Mouse (Mus musculus): ENCODE data around the gene Kcnj9. TPM values are rescaled to one million over a fixed set of nuclear protein-coding genes. Genes with fewer than 3 reads are reported as not detected.
A peak's percentile ranks its signal among the peaks of the same experiment; 100 is the strongest.

Gene Kcnj9
- total and polyA plus RNA-seq, 2 experiments from 2014 or later: not detected

DNA sequence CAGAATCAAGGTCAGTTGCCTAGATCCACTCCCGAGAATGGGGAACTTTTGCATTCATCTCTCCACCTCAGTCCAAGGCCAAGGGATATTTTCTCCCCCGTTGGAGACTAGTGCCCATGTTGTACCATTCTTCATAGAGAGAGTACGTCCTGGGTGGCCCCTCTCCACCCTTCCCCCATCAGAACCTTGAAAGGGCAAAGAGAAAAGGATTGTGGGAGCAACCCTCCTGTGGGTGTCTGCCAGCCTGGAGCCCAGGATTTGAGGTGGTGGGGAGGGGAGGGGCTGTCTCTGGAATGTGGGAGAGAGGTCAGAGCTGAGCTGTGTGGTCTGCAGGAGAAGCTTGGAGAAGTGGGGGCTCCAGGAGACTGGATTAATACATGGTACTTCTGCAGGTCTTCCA lies 14.8 kb upstream of the Kcnj9 start:
- peaks cover 28% of the 10 kb centered on the region for H3K27me3 ChIP-seq (ENCODE audit: control insufficient read depth, insufficient read depth, low read length)
- H3K9me3 ChIP-seq (replicated peaks; ENCODE audit: control insufficient read depth, low read length): no peaks in the 10 kb centered on the region
- no peak overlapping the region for H3K4me3 ChIP-seq (ENCODE audit: low read depth, low read length)
- TF ChIP-seq EP300 (IDR thresholded peaks at IDR 0.05; ENCODE audit: low read depth) (no peak), CTCF (IDR thresholded peaks at IDR 0.05; ENCODE audit: low read depth) (no peak)
- ATAC-seq (ENCODE audit: insufficient read depth, low read depth) (no peak), DNase-seq (ENCODE audit: low spot score) (no peak)
- H3K9ac ChIP-seq (replicated peaks; ENCODE audit: low read depth, low read length): no peak overlapping the region
- WGBS: 47% methylated on average over 3 of the region's 3 CpGs
- H3K4me1 ChIP-seq (ENCODE audit: control insufficient read depth, insufficient read depth): peaks cover 8% of the 10 kb centered on the region
- no peak overlapping the region for H3K4me2 ChIP-seq (ENCODE audit: low read depth, low read length)
- no peak overlapping the region for H3K27ac ChIP-seq (ENCODE audit: low read depth)
- no peaks in the 10 kb centered on the region for H3K36me3 ChIP-seq (replicated peaks; ENCODE audit: control insufficient read depth, insufficient read depth, low read length)

DNA sequence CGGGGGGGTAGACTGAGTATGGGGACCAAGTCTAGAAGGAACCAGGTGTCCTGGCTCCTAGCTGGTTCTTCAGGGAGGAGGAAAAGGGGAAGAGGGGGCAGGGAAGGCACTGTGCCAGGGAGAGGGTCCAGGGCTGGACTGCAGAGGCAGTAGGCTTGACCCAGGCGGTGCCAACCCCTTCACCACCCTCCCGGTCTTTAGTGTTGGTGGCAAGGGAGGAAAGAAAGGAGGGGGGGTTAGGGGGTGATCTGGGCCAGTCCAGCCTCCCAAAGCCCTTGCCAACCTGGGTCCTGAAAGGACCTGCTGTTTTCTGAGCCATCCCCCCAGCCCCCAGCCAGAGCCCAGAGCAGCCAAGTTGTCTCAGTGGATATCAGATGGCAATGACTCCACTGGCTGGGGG lies 13.6 kb upstream of the Kcnj9 start:
- Histone ChIP-seq H3K36me3 (replicated peaks; ENCODE audit: control insufficient read depth, insufficient read depth, low read length) (no peaks in the 10 kb centered on the region), H3K4me1 (ENCODE audit: control insufficient read depth, insufficient read depth) (peaks cover 8% of the 10 kb centered on the region), H3K9me3 (replicated peaks; ENCODE audit: control insufficient read depth, low read length) (no peaks in the 10 kb centered on the region), H3K4me2 (ENCODE audit: low read depth, low read length) (no peak overlapping the region), H3K4me3 (ENCODE audit: low read depth, low read length) (no peak overlapping the region), H3K9ac (replicated peaks; ENCODE audit: low read depth, low read length) (no peak overlapping the region), H3K27ac (ENCODE audit: low read depth) (no peak overlapping the region), H3K27me3 (ENCODE audit: control insufficient read depth, insufficient read depth, low read length) (peaks cover 31% of the 10 kb centered on the region)
- DNase-seq (ENCODE audit: low spot score) (no peak), ATAC-seq (ENCODE audit: insufficient read depth, low read depth) (no peak)
- 93% methylated on average over 3 of the region's 3 CpGs for WGBS
- TF ChIP-seq CTCF (IDR thresholded peaks at IDR 0.05; ENCODE audit: low read depth): no peak
- TF ChIP-seq EP300 (IDR thresholded peaks at IDR 0.05; ENCODE audit: low read depth): no peak

DNA sequence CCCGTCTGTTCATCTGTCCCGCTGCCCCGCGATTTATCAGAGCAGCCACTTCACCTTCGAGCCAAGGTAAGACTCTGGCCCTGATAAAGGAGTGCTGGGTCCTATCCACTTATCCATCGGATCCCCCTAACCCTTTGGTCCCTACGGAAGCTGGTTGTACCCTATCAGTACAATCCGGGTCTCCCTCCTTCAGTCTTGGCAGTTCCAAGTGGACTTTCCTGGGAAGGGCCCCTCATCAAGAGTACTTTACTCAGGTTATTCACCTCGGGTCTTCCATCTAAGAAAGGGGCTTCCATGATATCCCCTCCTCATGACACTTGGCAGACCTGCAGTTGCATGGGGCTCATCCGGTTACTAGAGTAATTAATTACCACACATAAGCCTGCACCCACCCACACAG lies 12.3 kb upstream of the Kcnj9 start:
- ATAC-seq (ENCODE audit: insufficient read depth, low read depth) (no peak; the same call in 1 of the 2 replicates), DNase-seq (ENCODE audit: low spot score) (no peak)
- H3K9ac ChIP-seq (replicated peaks; ENCODE audit: low read depth, low read length): no peak overlapping the region
- peaks cover 37% of the 10 kb centered on the region for H3K27me3 ChIP-seq (ENCODE audit: control insufficient read depth, insufficient read depth, low read length)
- H3K4me1 ChIP-seq (ENCODE audit: control insufficient read depth, insufficient read depth): peaks cover 8% of the 10 kb centered on the region
- H3K4me3 ChIP-seq (ENCODE audit: low read depth, low read length): peak overlapping the region; percentile 45
- 12% methylated on average over 10 of the region's 10 CpGs for WGBS
- H3K9me3 ChIP-seq (replicated peaks; ENCODE audit: control insufficient read depth, low read length): no peaks in the 10 kb centered on the region
- no peaks in the 10 kb centered on the region for H3K36me3 ChIP-seq (replicated peaks; ENCODE audit: control insufficient read depth, insufficient read depth, low read length)
- H3K27ac ChIP-seq (ENCODE audit: low read depth): no peak overlapping the region
- H3K4me2 ChIP-seq (ENCODE audit: low read depth, low read length): peak overlapping the region; percentile 65
- no peak for TF ChIP-seq CTCF (IDR thresholded peaks at IDR 0.05; ENCODE audit: low read depth)
- no peak for TF ChIP-seq EP300 (IDR thresholded peaks at IDR 0.05; ENCODE audit: low read depth)

DNA sequence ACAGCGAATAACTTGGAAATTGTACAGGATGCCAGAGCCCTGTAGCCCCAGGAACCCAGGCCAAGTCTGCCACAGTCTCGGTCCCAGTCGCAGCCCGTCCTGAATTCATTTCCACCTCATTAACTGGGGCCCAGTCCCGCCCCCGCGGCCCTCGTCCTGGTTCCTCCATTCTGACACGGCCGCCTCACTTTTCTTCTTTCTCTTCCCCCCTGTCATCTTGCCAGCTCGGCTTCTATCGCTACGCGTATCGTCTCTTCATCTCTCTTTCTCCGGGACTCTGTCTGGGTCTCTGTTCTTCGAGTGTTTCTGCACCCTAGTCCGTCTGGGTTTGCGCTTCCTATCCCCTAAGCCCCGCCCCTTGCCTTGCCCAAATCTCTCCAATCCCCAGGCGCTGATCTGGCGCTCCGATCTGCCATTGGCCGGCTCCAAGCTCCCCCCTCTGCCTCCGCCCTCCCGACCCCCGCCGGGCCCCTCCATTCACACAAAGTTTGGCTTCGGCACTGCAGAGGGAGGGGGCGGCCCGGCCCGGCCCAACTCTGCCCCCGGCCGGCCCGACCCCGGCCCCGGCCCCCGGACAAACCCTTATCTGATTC lies 11.7 kb upstream of the Kcnj9 start, which contains the start of gene Kcnj10:
Kcnj10 (plus strand) TSS at position 482 of the 593 bp plus-strand sequence.
- Histone ChIP-seq H3K36me3 (replicated peaks; ENCODE audit: control insufficient read depth, insufficient read depth, low read length) (no peaks in the 10 kb centered on the region), H3K27me3 (ENCODE audit: control insufficient read depth, insufficient read depth, low read length) (peaks cover 41% of the 10 kb centered on the region), H3K4me2 (ENCODE audit: low read depth, low read length) (peak within 1 kb of the TSS; percentile 65), H3K4me1 (ENCODE audit: control insufficient read depth, insufficient read depth) (peaks cover 8% of the 10 kb centered on the region), H3K9ac (replicated peaks; ENCODE audit: low read depth, low read length) (no peak within 1 kb of the TSS), H3K4me3 (ENCODE audit: low read depth, low read length) (peak within 1 kb of the TSS; percentile 45), H3K27ac (ENCODE audit: low read depth) (no peak within 1 kb of the TSS), H3K9me3 (replicated peaks; ENCODE audit: control insufficient read depth, low read length) (no peaks in the 10 kb centered on the region)
- DNase-seq (ENCODE audit: low spot score) (no peak), ATAC-seq (ENCODE audit: insufficient read depth, low read depth) (peak; percentile 81)
- TF ChIP-seq EP300 (IDR thresholded peaks at IDR 0.05; ENCODE audit: low read depth) (no peak), CTCF (IDR thresholded peaks at IDR 0.05; ENCODE audit: low read depth) (no peak)
- 2% methylated on average over 38 of the region's 38 CpGs for WGBS

DNA sequence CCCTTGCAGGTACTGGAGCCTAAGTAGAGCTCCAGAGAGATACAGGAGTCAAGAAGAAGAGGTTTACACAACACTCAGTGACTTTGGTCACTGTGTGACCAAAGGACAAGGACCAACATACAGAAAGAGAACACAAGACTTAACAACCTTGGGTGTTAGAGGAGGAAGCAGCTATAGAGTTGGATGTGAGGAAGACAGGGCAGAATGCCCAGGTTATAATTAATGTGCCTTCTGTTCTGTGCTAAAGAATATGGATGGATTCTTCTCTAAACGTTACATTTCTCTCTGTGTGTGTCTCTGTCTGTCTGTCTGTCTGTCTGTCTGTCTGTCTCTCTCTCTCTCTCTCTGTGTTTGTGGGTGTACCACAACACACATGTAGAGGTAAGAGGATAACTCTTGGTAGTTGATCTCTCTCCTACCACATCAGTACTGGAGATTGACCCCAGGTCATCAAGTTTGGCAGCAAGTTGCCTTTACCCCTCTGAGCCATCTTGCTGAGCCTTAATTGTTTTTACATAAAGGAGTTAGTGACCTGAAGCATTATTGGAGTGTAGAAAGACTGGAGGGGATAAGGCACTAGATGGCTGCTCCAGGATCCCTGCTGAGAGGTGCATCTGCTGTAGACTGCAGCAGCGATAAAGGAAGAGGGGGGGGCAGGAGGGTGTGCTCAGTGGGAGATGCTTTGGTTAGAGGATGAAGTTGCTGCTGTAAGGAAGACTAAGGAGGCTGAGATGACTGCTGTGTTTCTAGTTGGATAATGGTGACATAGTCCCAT lies 8.5 kb upstream of the Kcnj9 start:
- Histone ChIP-seq H3K4me1 (ENCODE audit: control insufficient read depth, insufficient read depth) (peaks cover 8% of the 10 kb centered on the region), H3K27me3 (ENCODE audit: control insufficient read depth, insufficient read depth, low read length) (peaks cover 56% of the 10 kb centered on the region), H3K9me3 (replicated peaks; ENCODE audit: control insufficient read depth, low read length) (no peaks in the 10 kb centered on the region), H3K27ac (ENCODE audit: low read depth) (no peak overlapping the region), H3K9ac (replicated peaks; ENCODE audit: low read depth, low read length) (no peak overlapping the region), H3K4me3 (ENCODE audit: low read depth, low read length) (no peak overlapping the region), H3K36me3 (replicated peaks; ENCODE audit: control insufficient read depth, insufficient read depth, low read length) (no peaks in the 10 kb centered on the region), H3K4me2 (ENCODE audit: low read depth, low read length) (no peak overlapping the region)
- ATAC-seq (ENCODE audit: insufficient read depth, low read depth): no peak
- DNase-seq (ENCODE audit: low spot score): no peak
- TF ChIP-seq EP300 (IDR thresholded peaks at IDR 0.05; ENCODE audit: low read depth) (no peak), CTCF (IDR thresholded peaks at IDR 0.05; ENCODE audit: low read depth) (no peak)
- WGBS: 25% methylated on average over 2 of the region's 2 CpGs
